Mouse (Mus musculus) kidney, embryonic 15.5 days (tissue): ENCODE measurements around the gene Ocel1. TPM values are rescaled to one million over a fixed set of nuclear protein-coding genes. Genes with fewer than 3 reads are reported as not detected.
A peak's percentile ranks its signal among the peaks of the same experiment; 100 is the strongest.

Experiments
- ATAC-seq: fragments of 200-750 bp; cut with Nextera tagmentation; replicated peaks from 2 replicates; pipeline ENCODE4 v1.8.0; 2017; ENCODE audit warnings: moderate TSS enrichment; ENCODE audit not compliant: low FRiP score
- H3K27ac ChIP-seq: fragments of 300-500 bp; sonication (generic); 2 replicates; pipeline ENCODE4 v1.5.1; 2015; ENCODE audit warnings: mild to moderate bottlenecking, inconsistent platforms
- H3K27me3 ChIP-seq: fragments of 300-500 bp; sonication (generic); 2 replicates; pipeline ENCODE4 v1.6.1; 2015; ENCODE audit warnings: inconsistent platforms
- H3K36me3 ChIP-seq: fragments of 300-500 bp; sonication (generic); 2 replicates; pipeline ENCODE4 v1.6.1; 2015; ENCODE audit warnings: inconsistent platforms
- H3K4me1 ChIP-seq: fragments of 300-500 bp; sonication (generic); 2 replicates; pipeline ENCODE4 v1.6.1; 2015; ENCODE audit warnings: inconsistent platforms
- H3K4me2 ChIP-seq: fragments of 300-500 bp; sonication (generic); 2 replicates; pipeline ENCODE4 v1.6.1; 2015; ENCODE audit warnings: moderate library complexity, mild to moderate bottlenecking, inconsistent platforms
- H3K4me3 ChIP-seq: fragments of 300-500 bp; sonication (generic); replicated peaks from 2 replicates; pipeline ENCODE4 v1.5.1; 2015; ENCODE audit warnings: mild to moderate bottlenecking, inconsistent platforms
- H3K9ac ChIP-seq: fragments of 300-500 bp; sonication (generic); 2 replicates; pipeline ENCODE4 v1.6.1; 2015; ENCODE audit warnings: mild to moderate bottlenecking, inconsistent platforms
- H3K9me3 ChIP-seq: fragments of 300-500 bp; sonication (generic); replicated peaks from 2 replicates; pipeline ENCODE4 v1.6.1; 2016; ENCODE audit warnings: inconsistent platforms
- WGBS: fragments of 180-500 bp; shearing (Covaris S2); methylation state at CpG from one replicate; pipeline ENCODE4 v1.1.7; 2015; ENCODE audit warnings: mixed read lengths; 5-methylcytosine and 5-hydroxymethylcytosine counted together
- polyA plus RNA-seq: library from polyadenylated mRNA; unstranded; fragments of >200 nt; fragmentation: Nextera tagmentation; extraction: Ambion mirVana; gene quantifications from 2 replicates; pipeline ENCODE4 v1.2.1, GENCODE M21; 2015

Ocel1 gene
- polyA plus RNA-seq, 1 experiment from 2014 or later = 7.1 TPM

GRCm38 (mm10) chr8:71408231-71408630 lies 37.1 kb downstream of the Ocel1 start:
- Histone ChIP-seq H3K4me3 (no peak overlapping the region), H3K4me1 (peaks cover 40% of the 10 kb centered on the region), H3K27me3 (no peaks in the 10 kb centered on the region), H3K9me3 (no peaks in the 10 kb centered on the region), H3K4me2 (no peak overlapping the region), H3K36me3 (peaks cover 34% of the 10 kb centered on the region), H3K9ac (no peak overlapping the region), H3K27ac (no peak overlapping the region)
- ATAC-seq = no peak
- WGBS = 94% methylated on average over 4 of the region's 4 CpGs

- 0 out of 2 replicates have a peak, but pooled peaks have one; percentile 54 for ATAC-seq
- no peak overlapping the region for H3K4me3 ChIP-seq
- no peak overlapping the region for H3K27ac ChIP-seq
- no peak overlapping the region for H3K9ac ChIP-seq
- no peaks in the 10 kb centered on the region for H3K9me3 ChIP-seq
- H3K4me1 ChIP-seq = peaks cover 22% of the 10 kb centered on the region
- H3K36me3 ChIP-seq = peaks cover 34% of the 10 kb centered on the region
- WGBS = 30% methylated on average over 11 of the region's 11 CpGs
- H3K27me3 ChIP-seq = peaks cover 8% of the 10 kb centered on the region
- peak overlapping the region; percentile 35 for H3K4me2 ChIP-seq
Measured at GRCm38 (mm10) chr8:71411535-71412273, 40.6 kb downstream of the Ocel1 start.

DNA sequence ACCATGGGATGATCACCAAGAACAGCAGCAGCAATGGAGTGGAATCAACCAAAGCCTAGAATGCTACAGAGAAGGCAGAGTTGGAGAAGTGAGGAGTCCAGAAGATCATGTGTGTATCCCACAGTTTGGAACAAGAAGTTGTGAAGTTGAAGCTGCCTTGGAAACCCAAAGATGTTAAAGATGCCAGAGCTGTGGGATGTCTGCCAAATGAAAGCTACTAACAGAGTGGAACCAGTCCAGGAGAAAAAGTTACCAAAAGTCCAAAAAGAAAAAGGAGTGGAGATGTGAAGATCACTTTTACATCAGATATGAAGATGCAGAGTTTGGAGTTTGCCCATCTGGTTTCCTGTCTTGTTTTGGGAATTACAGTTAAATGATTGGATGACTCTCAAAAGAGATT lies 51.0 kb downstream of the Ocel1 start:
- no peak for ATAC-seq
- Histone ChIP-seq H3K4me1 (no peaks in the 10 kb centered on the region), H3K4me2 (no peak overlapping the region), H3K4me3 (no peak overlapping the region), H3K36me3 (no peaks in the 10 kb centered on the region), H3K9me3 (no peaks in the 10 kb centered on the region), H3K9ac (no peak overlapping the region), H3K27me3 (no peaks in the 10 kb centered on the region), H3K27ac (no peak overlapping the region)

Other genes with a start within 250 kb of the Ocel1 start
- gene Myo9b, start 98.6 kb upstream of the Ocel1 start, polyA plus RNA-seq = 20.6 and 23.6 TPM in 2 replicates
- 50.7 and 55.1 TPM in 2 replicates for gene Haus8, start 98.4 kb upstream of the Ocel1 start, polyA plus RNA-seq
- gene Use1, start 4.5 kb upstream of the Ocel1 start, polyA plus RNA-seq = 103 and 105 TPM in 2 replicates
- gene Nr2f6, start 10.7 kb downstream of the Ocel1 start, polyA plus RNA-seq = 96.1 and 99.9 TPM in 2 replicates
- 19.1 and 22.3 TPM in 2 replicates for gene Ushbp1, start 24.5 kb downstream of the Ocel1 start, polyA plus RNA-seq
- gene Babam1, start 25.6 kb downstream of the Ocel1 start, polyA plus RNA-seq = 117 and 118 TPM in 2 replicates
- 46.7 and 57.1 TPM in 2 replicates for gene Ankle1, start 34.7 kb downstream of the Ocel1 start, polyA plus RNA-seq
- gene Abhd8, start 92.4 kb downstream of the Ocel1 start, polyA plus RNA-seq = 42.8 and 47.0 TPM in 2 replicates
- 178 and 198 TPM in 2 replicates for gene Mrpl34, start 93.7 kb downstream of the Ocel1 start, polyA plus RNA-seq
- gene Dda1, start 97.9 kb downstream of the Ocel1 start, polyA plus RNA-seq = 98.1 and 106 TPM in 2 replicates
- gene Ano8, start 114.7 kb downstream of the Ocel1 start, polyA plus RNA-seq = 1.4 and 2.0 TPM in 2 replicates
- 21.3 and 22.9 TPM in 2 replicates for gene Gtpbp3, start 116.8 kb downstream of the Ocel1 start, polyA plus RNA-seq
- gene Plvap, start 140.5 kb downstream of the Ocel1 start, polyA plus RNA-seq = 136 and 143 TPM in 2 replicates
- 0.52 and 1.2 TPM in 2 replicates for gene Ccdc194, start 154.4 kb downstream of the Ocel1 start, polyA plus RNA-seq
- gene Bst2, start 166.2 kb downstream of the Ocel1 start, polyA plus RNA-seq = 50.2 and 53.0 TPM in 2 replicates
- gene Mvb12a, start 171.6 kb downstream of the Ocel1 start, polyA plus RNA-seq = 98.3 and 99.8 TPM in 2 replicates
- gene Tmem221, start 187.6 kb downstream of the Ocel1 start, polyA plus RNA-seq = 10.6 and 12.8 TPM in 2 replicates
- 0.18 and 0.36 TPM in 2 replicates for gene Nxnl1, start 195.3 kb downstream of the Ocel1 start, polyA plus RNA-seq
- gene Slc27a1, start 197.6 kb downstream of the Ocel1 start, polyA plus RNA-seq = 44.5 and 45.3 TPM in 2 replicates
- gene Pgls, start 220.9 kb downstream of the Ocel1 start, polyA plus RNA-seq = 232 and 247 TPM in 2 replicates
- 4.7 and 5.6 TPM in 2 replicates for gene Fam129c, start 226.3 kb downstream of the Ocel1 start, polyA plus RNA-seq
- 67.7 and 78.0 TPM in 2 replicates for gene Colgalt1, start 239.7 kb downstream of the Ocel1 start, polyA plus RNA-seq